Mouse (Mus musculus) layer of hippocampus, adult 9-10 months (tissue): ENCODE data around the gene Fam83c.

Source experiments
- DNase-seq: peaks from one replicate; pipeline ENCODE4 v3.0.0; 2022; ENCODE audit warnings: low spot score

Gene Fam83c

GRCm38 (mm10) chr2:155826630-155827424, 7.8 kb downstream of the Fam83c start, which contains the start of gene Eif6:
Gene Eif6, minus strand, starts transcription at chr2:155826925.
- DNase-seq = peak; percentile 59

DNA sequence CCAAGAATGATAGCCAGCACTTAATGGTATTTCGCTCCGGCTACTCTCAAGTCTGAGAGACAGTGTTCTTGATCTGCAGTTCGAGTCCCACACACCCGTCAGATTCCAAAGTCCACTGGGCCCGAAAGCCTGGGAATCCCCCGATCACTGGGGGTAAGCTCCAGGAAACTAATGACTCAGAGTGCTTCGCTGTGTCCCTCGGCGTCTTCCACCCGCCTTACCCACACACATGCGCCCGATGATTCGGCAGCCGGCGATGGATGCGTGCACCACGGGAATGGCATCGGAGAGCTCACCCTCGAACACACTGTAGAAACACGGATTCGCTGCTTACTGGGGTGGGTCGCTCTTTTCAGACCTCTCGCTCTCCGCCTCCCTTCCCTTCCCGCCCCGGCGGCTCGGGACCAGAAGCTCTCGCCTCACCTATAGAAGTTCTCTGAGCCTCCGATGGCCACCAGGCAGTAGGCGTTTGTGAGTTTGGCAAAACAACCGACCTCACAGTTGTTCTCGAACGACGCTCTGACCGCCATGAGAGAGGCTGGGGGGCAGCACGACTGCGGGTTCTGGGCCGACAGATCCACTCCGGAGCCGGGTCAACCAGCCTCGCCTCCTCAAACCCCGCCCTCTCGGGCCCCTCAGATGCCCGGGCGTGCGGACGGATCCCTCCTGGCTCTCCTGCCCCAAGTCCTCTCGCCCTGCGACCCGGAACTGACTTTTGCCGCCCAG, 8.6 kb downstream of the Fam83c start:
- no peak for DNase-seq

GRCm38 (mm10) chr2:155823722-155824121, 10.9 kb downstream of the Fam83c start:
- DNase-seq = no peak

DNA sequence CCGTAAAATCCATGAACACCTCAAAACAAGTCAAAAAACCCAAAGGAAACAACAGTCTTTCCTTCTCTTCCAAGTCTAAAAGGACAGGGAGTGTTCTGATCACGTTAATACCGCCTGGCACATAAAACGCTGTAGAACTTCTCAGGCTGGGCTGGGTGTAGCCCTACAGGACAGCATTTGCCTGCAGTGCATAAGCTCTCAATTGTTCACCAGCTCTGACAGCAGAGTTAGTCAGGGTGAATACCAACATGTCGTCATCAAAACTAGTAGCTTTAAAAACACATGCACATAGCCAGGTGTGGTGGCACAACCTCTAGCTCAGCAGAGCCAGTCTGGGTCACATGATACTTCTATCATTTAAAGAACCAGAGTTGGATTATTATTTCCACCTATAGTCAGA, 13.9 kb downstream of the Fam83c start:
- no peak for DNase-seq

GRCm38 (mm10) chr2:155819449-155820251, 15.0 kb downstream of the Fam83c start:
- DNase-seq = no peak

- DNase-seq = no peak
Measured at GRCm38 (mm10) chr2:155819392-155819448, 15.4 kb downstream of the Fam83c start, which contains the start of gene BC029722. Gene BC029722, minus strand, starts transcription at chr2:155819426.

DNA sequence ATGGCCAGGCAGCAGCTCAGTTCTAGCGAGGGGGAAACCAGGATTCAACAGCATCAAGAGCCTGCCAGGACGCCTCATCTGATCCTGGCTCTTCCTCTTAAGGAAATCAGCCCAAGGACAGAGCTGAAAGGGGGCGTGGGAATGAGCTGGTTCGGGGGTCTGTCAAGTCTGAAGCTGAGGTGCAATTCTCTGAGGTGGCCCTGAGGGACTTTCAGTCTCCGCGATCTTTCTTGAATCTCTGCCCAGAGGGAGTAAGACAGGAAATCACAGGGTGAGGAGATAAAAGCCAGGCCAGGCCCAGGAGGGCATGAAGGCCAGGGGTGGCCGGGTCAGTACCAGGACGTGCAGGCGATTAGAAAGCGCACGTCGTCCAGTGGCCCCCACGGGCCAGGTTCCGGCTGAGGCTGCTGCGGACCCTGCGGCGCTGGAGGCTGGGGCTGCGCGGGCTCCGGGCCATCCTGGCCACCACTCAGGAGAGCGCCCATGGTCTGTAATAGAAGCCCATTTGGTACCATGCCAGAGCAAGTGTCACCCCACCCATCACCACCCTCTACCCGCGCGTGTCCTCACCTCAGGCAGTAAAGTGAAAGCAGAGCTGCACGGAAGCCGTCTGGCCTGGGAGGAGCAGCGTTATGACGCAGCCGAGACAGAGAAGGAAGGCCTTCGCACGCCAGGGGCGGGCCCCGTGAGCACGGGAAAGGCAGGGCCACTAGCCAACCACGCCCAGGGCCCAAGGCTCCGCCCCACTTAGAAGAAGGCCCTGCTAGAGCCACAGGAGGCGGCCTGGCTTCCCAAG, 15.9 kb downstream of the Fam83c start:
- peak; percentile 86 for DNase-seq

DNA sequence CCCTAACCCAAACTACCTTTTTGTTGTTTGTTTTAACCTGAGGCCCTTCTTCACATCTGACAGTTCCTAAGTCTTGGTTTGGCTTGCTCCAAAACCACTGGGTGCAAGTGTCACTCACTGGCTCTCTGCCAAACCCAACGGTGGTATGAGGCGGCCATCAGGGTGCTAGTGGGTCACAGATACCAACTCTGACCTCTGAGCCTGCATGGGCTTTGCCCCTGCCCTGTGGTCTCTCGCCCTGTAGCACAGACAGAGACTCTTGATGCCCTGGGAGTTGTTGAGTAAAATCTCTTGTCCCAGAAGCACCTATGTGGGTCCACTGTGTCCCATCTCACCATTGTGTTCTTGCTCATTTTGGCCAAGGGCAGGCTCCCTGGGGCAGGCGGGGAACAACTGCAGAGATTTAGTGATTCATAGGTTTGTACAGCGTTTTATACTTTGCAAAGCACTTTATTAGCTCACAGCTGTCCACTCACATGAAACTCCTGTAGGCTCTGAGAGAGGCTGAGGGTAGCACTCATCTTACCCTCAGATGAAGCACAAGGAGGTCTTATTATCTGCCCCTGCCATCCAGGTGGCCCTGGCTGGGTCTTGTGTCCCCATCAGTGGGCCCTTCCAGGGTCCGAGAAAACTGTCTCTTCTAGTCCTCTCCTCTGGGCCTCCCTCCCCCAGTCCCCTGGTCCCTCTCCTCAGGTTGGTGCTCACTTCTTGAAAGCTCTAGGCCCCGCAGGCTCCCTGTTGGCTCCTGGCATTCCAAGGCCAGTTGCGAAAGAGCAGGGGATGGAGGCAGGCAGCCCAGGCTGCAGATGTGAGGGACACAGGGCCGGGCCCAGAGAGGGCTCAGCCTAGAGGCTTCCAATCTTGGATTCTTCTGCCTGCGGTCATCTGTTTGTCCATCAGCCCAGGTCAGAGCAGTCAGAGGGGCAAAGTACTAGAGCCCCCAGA, 17.1 kb downstream of the Fam83c start:
- DNase-seq = no peak

- no peak for DNase-seq
Measured at GRCm38 (mm10) chr2:155816179-155816578, 18.5 kb downstream of the Fam83c start.

DNA sequence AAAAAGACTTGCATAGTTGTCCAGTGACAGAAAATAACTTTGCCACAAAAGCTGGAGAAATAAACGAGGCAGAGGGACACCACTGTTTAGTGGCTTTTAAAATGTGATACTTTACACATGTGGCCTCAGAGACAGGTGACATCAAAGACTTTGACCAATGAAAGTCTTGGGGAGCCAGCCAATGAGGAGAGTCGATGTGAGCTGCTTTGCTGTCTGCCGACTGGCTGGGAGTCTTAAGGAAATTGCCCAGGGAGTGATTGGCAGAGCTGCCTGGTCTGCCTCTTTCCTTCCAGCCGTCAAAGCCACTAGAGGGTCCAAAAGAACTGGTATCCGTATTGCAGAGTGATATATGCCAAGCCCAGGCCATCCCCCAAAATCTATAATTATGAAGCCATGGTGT, 19.8 kb downstream of the Fam83c start:
- no peak for DNase-seq

DNA sequence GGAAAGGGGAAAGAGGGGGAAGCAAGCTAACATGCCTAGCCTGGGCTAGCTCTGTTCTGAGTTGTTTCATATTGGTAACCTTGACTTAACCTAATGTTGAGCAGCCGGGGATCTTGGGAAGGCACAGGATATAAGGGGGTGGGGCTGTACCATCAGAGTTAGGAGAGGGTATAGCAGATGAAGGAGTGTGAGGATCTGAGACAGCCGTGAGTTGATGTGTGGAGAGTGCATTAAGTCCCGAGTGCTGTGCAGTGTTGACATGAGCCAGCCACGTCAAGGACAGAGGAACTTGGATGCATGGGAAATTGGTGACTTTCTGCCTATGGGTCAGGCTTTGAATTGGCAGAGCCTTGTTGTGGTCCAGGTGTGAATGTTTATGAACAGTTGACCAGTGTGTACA, 22.0 kb downstream of the Fam83c start:
- no peak for DNase-seq

DNA sequence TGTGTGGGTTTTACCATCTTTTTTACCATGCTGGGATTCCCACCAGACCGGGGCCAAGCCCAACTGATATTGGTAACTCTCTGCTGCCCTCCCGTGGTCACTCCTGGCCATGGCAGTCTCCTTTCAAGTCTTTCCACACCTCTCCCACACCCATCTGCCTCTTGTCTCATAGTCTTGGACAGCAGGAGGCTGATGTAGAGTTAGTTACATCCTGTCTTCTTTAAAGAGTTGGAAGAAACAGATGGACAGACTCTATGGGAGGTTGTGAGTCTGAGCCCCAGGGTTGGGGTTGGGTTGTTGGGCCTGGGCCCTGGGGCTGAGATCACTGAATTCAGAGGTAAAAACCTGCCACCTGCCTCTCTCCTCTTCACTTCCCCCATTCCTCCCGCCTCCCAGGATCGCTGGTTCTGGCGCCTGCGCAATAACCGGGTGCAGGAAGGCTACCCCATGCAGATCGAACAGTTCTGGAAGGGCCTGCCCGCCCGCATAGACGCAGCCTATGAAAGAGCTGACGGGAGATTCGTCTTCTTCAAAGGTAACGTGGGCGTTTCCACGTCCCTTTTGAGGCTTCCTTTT, 22.7 kb downstream of the Fam83c start:
- DNase-seq = peak; percentile 84

- DNase-seq = no peak
Measured at GRCm38 (mm10) chr2:155809620-155810019, 25.0 kb downstream of the Fam83c start.

DNA sequence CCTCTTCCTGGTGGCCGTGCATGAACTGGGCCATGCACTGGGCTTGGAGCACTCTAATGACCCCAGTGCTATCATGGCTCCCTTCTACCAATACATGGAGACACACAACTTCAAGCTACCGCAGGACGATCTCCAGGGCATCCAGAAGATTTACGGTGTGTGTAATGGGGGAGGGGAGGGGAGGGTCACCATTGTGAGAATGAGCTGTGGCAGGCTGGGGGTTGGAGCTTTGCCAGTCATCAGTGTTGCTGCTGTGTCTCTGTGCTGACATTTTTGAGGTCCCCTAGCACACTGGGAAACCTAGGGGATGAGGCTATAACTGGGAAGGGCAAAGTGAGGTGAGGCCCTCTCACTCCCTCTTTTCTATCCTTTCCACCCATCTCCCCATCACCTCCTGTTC, 27.2 kb downstream of the Fam83c start:
- no peak for DNase-seq

DNA sequence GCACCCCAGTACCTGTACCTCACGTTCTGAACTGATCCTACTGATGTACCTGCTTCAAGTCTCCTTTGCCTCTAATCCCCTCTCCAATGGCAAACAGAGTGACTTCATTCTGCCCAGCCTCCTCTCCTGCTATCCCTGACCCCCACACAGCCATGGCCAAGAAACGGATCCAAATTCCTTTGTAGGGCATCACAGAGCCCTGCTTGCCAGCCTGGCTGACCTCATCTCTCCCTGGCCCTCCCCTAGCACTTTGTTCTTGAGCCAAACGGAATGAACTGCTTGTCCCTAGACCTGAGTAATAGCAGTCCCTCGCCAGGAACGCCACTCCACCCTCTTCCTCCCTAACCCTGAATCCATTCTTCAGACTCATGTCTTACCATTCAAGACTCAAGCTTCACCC, 28.1 kb downstream of the Fam83c start:
- DNase-seq = no peak

- DNase-seq = no peak
Measured at GRCm38 (mm10) chr2:155805925-155806255, 28.8 kb downstream of the Fam83c start.

DNA sequence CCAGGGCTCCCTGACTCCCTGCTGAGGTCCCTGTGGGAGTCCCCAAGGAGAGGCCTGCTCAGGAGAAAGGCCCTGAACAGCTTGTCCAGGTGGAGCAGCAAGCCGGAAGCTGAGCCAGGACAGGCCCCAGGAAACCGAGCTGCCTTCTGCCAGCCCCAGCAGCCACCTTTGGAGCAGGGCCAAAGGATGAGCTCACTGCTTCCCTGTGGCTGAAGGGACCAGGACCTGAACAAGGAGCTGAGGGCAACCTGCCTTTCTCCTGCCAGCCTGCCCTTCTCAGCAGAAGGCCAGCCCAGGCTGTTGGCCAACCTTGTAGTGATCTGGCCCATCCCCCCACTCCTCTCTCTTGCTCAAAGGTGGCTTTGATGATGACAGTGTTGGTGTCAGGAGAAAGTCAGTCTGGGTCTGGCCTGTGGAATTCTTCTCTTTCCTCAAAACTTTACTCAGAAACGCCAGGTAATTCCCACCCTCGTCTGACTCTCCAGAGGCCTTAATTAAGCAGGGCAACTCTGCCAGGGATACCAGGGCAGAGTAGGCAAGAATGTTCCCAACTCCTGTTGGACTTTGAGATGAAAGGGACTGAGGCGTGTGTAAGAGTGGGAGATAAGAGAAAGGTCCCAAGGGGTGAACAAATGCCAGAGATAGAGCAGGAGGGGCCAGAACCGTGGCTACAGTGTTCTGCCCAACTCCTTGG, 29.3 kb downstream of the Fam83c start:
- DNase-seq = no peak

GRCm38 (mm10) chr2:155804053-155804452, 30.6 kb downstream of the Fam83c start:
- no peak for DNase-seq

- no peak for DNase-seq
Measured at GRCm38 (mm10) chr2:155802761-155803160, 31.9 kb downstream of the Fam83c start.

DNA sequence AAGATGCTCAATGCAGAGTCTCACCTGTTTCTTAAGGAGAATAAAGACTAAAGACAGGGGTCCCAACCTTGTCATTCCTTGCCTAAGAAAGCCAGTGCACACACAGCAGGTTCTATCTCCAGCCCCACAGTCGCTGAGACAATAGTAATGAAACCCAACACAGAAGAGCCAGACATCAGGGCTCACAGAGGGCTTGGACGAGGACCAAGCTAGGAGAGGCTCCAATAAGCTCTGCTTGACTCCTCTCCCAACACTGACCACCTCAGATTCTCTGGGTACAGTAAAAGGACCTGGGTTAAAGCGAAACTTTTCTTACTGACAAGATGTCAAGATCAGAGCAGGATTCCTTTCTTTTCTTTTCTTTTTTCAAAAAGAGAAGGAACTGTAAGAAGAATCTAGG, 36.0 kb downstream of the Fam83c start:
- DNase-seq = no peak
